Mouse (Mus musculus) cerebellum, adult 9-11 months (tissue): Measurements from ENCODE around the gene Fads1.
A peak's percentile ranks its signal among the peaks of the same experiment; 100 is the strongest.

ENCODE experiments used
- DNase-seq: peaks from one replicate; pipeline ENCODE4 v3.0.0; 2022

Gene Fads1

GRCm38 (mm10) chr19:10216101-10216500 is 33.4 kb downstream of the Fads1 start:
- DNase-seq: no peak

GRCm38 (mm10) chr19:10219108-10219507 is 36.4 kb downstream of the Fads1 start:
- no peak for DNase-seq

DNA sequence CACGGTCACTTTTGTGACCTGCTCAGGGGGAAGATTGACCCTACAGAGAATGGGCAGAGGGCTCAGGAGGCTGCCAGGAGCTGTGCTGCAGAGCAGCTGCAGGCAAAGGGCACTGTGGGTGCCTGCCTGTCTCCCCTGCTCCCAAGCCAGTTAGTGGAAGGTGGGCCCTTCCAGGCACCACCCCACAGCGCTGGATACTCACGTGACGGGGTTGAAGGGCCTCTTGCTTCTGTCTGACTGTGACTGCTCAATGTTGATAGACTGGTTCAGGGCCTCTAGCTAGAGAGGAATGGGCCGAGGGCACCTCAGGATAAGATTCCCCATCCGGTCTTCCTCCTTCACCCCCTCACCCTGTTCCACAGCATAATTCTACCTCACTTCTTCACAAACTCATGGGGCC is 36.9 kb downstream of the Fads1 start:
- no peak for DNase-seq

GRCm38 (mm10) chr19:10221585-10221984 is 38.9 kb downstream of the Fads1 start:
- no peak for DNase-seq

DNA sequence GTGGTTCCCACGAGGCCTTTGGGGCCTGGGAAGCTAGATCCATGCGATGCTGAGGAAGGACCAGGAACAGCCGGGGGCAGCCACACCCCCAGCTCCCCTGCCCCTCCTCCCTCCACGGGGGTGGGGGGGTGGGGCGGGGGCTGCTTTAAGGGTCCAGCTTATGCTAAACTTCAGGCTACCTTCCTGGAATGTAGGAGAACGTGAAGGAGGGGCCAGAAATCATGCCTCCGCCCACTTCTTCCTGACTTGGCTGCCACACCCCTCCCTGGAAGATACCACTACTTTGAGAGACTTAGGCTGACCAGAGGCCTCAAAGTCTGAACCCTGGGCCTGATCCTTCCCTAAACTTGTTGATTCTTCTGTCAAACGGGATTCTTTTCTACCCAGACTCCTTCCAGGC is 40.0 kb downstream of the Fads1 start:
- DNase-seq: no peak

GRCm38 (mm10) chr19:10223561-10223960 is 40.9 kb downstream of the Fads1 start:
- DNase-seq: no peak

DNA sequence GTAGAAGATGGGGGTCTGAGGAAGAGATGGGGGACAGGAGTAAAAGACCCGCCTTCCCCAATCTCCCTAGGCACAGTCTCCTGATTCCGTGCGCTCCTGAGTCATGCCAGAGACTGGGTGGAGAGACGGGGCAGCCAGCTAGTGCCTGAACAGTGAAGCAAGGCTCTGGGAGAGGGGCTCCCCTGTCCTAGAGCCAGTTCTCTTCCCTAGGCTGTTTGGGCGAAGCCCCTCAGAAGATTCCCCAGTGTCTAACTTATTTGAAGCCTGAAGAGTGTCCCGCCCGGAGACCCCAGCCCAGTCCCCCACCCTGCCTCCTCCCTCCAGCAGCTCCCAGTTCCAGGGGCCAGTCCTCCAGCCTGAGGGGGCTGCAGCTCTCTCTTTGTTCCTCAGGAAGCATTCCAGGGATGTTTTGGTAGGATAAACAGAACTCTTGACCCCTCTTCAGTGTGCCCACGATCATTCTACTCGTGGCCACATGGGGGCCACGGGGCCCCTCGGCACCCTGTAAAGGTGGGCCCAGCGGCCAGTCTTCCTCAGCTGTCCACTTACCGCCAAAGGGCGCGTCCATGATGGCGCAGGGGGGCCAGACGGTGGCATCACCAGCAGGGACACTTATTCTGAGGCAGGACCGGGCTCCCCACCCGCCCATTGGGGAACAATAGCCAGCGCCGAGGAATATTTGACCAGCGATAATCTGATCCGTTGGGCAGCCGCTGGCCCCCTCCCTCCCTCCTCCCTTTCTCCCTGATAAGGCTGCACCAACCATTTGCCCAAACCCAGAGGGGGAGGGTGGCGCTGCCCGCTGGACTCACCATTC is 42.2 kb downstream of the Fads1 start:
- DNase-seq: no peak

GRCm38 (mm10) chr19:10225767-10226166 is 43.1 kb downstream of the Fads1 start:
- no peak for DNase-seq

GRCm38 (mm10) chr19:10231016-10231415 is 48.3 kb downstream of the Fads1 start:
- no peak for DNase-seq

DNA sequence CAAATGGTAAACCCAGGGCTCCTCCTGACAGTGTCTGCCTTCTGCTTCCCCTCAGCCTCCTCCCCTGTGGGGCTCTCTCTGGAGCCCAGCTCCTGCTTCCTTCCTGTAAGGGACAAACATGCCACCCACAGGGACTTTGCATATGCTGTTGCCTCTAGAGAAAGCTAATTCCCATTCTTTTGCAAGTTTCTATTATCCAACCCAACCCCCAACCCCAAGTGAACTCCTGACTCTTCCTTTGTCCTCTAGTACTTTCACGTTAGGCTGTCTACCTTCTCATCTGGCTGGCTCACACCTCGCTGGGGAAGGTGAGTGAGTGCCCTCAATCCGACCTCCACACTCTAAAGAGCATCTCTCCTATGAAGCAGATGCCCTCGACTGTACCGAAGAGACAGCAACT is 49.2 kb downstream of the Fads1 start:
- no peak for DNase-seq

DNA sequence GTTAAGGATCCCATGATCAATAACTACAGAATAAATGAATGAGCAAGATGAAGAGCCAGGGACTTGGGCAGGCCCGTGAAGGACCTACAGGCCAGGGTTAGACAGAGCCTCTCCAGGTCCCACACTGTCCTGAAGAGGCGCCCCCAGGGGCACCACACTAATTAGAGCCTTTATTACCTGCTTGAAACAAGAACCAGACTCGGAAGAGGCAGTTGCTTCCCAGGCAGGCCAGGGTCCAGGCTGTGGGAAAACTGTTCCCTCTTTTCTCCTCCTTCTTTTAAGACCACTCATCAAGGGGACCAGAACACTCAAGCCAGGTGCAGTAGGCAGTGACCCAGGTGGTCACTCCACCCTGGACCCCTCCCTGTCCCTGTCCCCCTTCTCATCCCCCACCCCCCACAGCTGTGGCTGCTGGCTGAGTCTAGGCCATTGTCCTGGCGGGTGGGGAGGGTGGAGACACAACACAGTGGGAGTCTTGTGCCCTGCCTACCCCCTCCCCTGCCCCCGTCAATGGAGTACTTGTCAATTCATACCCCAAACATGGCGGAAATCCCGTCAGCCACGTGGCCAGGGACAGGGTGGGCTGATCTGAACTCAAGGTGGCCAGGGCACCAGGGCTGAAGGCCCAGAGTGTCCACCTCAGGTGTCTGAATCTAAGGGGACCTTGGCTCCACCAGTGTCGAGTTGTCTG is 49.8 kb downstream of the Fads1 start:
- peak; percentile 29 for DNase-seq

DNA sequence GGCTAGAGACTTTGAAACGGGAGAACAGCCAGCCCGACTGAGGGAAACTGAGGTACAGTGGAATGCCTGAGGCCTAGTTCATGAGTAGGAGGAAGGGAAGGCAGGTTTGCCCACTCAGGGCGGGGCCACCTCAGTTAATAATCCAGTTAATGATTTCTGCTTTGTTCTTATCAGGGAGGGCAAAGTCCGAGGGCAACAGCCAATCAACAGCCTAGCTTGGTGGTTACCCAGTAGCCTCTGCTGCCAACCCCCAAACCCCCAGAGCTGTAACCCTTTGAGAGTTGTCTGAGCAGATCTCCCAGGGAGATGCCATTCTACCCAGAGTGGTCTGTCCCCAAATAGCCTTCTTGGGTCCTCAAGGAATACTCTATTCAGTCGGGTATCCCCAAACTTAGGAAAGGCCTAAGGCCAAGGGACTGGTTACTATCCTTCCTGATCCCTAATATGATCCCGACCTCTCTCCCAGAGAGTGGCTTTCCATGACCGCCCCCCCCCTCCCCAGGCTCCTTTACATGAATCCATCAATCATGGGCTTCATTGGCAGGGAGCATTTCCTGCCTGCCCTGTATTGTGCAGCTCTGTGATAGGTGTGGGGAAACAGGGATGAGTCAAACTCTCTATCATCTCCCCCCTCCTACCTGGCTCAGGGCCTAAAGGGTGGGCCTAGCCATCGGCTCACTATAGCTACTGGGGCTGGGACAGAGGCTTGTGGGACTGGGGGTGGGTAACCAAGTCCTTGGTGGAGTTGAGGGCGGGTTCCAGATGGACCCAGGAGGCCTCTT is 53.3 kb downstream of the Fads1 start:
- DNase-seq: no peak

DNA sequence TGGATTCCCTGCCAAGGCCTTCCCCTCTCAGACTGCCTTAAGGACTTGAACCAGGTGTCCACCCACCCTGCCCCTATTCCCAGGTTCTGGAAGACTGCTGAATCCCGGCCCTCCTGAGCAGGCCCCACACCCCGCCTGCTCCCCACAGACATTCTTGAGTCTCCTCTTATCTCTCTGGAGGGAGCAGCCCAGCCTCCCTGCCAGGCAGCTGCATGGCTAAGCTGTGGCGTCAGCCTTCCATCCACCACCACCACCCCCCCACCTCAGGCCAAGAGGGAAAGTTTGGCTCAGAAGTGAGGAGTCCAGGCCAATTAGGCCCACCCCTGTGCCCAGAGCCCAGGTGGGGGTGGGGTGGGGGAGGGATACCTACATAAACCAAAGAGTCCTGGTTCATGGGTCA is 55.8 kb downstream of the Fads1 start:
- no peak for DNase-seq

DNA sequence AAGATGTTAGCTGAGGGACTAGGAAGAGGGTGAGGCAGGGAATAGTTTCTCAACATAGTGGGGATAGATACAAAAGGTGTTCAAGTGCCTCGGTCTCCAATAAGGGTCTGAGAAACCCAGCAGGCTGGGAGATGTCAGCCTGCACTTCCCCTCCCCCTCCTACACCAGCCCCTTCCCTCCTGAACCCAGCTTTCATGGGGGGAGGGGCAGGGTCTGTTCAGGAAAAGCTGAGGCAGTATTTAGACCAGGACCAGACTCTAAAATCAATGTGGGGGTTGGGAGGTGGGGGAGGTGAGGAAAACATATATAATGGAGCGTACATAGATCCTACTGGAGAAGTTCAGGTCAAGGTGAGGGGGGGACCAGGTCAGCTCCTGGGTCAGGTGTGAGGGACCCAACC is 56.7 kb downstream of the Fads1 start:
- no peak for DNase-seq

GRCm38 (mm10) chr19:10239975-10240653 is 57.4 kb downstream of the Fads1 start:
- no peak for DNase-seq

DNA sequence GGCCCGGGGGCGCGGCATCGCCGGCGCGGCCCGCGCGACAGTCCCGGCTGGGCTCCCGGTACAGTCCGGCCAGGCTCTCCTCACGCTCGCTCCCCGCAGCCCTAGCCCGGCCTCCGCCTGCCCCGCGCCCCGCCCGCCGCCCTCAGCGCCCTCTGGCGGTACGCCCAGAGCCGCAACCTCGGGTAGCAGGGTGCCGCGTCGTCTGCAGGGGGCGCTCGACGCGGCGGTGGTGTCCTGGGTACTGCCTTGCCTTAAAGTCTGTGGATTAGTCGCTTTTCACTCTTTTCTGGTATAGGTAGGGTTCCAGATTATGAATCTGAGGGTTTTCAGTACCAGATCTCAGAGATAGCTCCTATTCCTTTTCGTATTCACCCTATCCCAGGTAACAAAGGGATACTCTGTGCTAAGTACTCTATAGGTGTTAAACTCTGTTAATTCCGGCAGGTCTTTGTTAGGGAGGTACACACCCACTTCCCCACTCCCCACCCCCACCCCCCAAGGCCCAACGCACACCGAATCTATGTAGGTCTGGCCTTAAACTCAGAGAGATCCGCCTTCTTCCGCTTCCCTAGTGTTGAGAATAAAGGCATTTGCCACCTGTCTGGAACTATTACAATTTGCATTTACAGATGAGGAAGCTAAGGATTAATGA is 58.1 kb downstream of the Fads1 start, which contains the start of gene Myrf:
TSS of gene Myrf (minus strand) at position 95 of the 652 bp plus-strand sequence.
- peak; percentile 58 for DNase-seq

DNA sequence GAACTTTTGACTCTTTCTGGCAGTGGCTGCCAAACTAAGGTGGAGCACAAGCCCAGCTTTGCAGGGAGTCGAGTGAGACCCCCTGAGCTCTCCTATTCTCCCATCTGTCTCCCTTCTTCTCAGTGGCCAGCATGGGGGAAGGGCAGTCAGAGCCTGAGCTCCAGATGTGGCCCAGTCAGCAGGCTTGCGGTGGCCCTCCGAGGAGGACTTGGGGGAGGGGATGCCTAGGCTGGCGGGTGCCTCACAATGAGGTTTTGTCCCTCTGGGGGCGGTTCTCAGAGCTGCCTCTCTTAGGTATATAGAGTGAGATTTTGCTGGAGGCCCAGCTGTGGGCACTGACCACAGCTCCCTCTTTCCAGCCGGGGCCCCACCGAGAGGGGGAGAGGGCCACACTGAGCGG is 60.2 kb downstream of the Fads1 start:
- DNase-seq: peak; percentile 30

GRCm38 (mm10) chr19:10244183-10244582 is 61.5 kb downstream of the Fads1 start:
- DNase-seq: no peak
